Mouse (Mus musculus): ENCODE measurements around the gene Ptprc.

The Ptprc gene

GRCm38 (mm10) chr1:138153126-138153525, 22.4 kb downstream of the Ptprc start:
- no peak for DNase-seq (ENCODE audit: low spot score in 2 of 2)

- DNase-seq (ENCODE audit: low spot score in 2 of 2), result no peak
These were observed 26.7 kb downstream of the Ptprc start for GRCm38 (mm10) chr1:138148844-138149243.

- no peak for DNase-seq (ENCODE audit: low spot score in 2 of 2)
These were observed 29.9 kb downstream of the Ptprc start for GRCm38 (mm10) chr1:138145571-138145970.

GRCm38 (mm10) chr1:138145148-138145547, 30.4 kb downstream of the Ptprc start:
- no peak for DNase-seq (ENCODE audit: low spot score in 2 of 2)

GRCm38 (mm10) chr1:138144365-138144764, 31.1 kb downstream of the Ptprc start:
- no peak for DNase-seq (ENCODE audit: low spot score in 2 of 2)

GRCm38 (mm10) chr1:138140769-138141168, 34.7 kb downstream of the Ptprc start:
- DNase-seq (ENCODE audit: low spot score in 2 of 2), result no peak

GRCm38 (mm10) chr1:138137696-138138095, 37.8 kb downstream of the Ptprc start:
- no peak for DNase-seq (ENCODE audit: low spot score in 2 of 2)

GRCm38 (mm10) chr1:138137024-138137577, 38.4 kb downstream of the Ptprc start:
- DNase-seq (ENCODE audit: low spot score in 2 of 2), result no peak

GRCm38 (mm10) chr1:138136373-138136779, 39.1 kb downstream of the Ptprc start:
- DNase-seq (ENCODE audit: low spot score in 2 of 2), result no peak

- no peak for DNase-seq (ENCODE audit: low spot score in 2 of 2)
These were observed 39.7 kb downstream of the Ptprc start for GRCm38 (mm10) chr1:138135637-138136372.

GRCm38 (mm10) chr1:138135117-138135516, 40.4 kb downstream of the Ptprc start:
- DNase-seq (ENCODE audit: low spot score in 2 of 2), result no peak

GRCm38 (mm10) chr1:138134324-138134723, 41.2 kb downstream of the Ptprc start:
- DNase-seq (ENCODE audit: low spot score in 2 of 2), result no peak

- no peak for DNase-seq (ENCODE audit: low spot score in 2 of 2)
These were observed 43.8 kb downstream of the Ptprc start for GRCm38 (mm10) chr1:138131739-138132138.

GRCm38 (mm10) chr1:138130145-138130544, 45.4 kb downstream of the Ptprc start:
- DNase-seq (ENCODE audit: low spot score in 2 of 2), result no peak

GRCm38 (mm10) chr1:138126843-138127242, 48.7 kb downstream of the Ptprc start:
- no peak for DNase-seq (ENCODE audit: low spot score in 2 of 2)

GRCm38 (mm10) chr1:138125281-138125680, 50.2 kb downstream of the Ptprc start:
- DNase-seq (ENCODE audit: low spot score in 2 of 2), result no peak

GRCm38 (mm10) chr1:138123866-138124265, 51.6 kb downstream of the Ptprc start:
- no peak for DNase-seq (ENCODE audit: low spot score in 2 of 2)

- DNase-seq (ENCODE audit: low spot score in 2 of 2), result peak in 1 of 2 experiments; percentile 63
These were observed 55.6 kb downstream of the Ptprc start for GRCm38 (mm10) chr1:138119895-138120294.

- no peak for DNase-seq (ENCODE audit: low spot score in 2 of 2)
These were observed 82.3 kb downstream of the Ptprc start for GRCm38 (mm10) chr1:138093219-138093618.

GRCm38 (mm10) chr1:138085810-138086209, 89.7 kb downstream of the Ptprc start:
- DNase-seq (ENCODE audit: low spot score in 2 of 2), result no peak

GRCm38 (mm10) chr1:138083707-138084106, 91.8 kb downstream of the Ptprc start:
- DNase-seq (ENCODE audit: low spot score in 2 of 2), result no peak

- DNase-seq (ENCODE audit: low spot score in 2 of 2), result no peak
These were observed 95.2 kb downstream of the Ptprc start for GRCm38 (mm10) chr1:138080308-138080707.

- DNase-seq (ENCODE audit: low spot score in 2 of 2), result peak; percentile 60 to 85
These were observed 131.1 kb downstream of the Ptprc start for GRCm38 (mm10) chr1:138044196-138044945.

Measured in urinary bladder, postnatal 4 days (tissue).